Mouse (Mus musculus): ENCODE results near the gene S100a5. TPM values are rescaled to one million over a fixed set of nuclear protein-coding genes. Genes with fewer than 3 reads are reported as not detected.

Gene S100a5
- 0.43 TPM for polyA plus RNA-seq (2012; fragmentation: generic; extraction: Trizol)
- long read RNA-seq, experiment 1, result 0 reads
- long read RNA-seq, experiment 2, result 0 reads

- Histone ChIP-seq H3ac (ENCODE audit: control insufficient read depth, insufficient read length, low read depth) (no peak within 1 kb of the TSS), H3K4me3 (ENCODE audit: insufficient read depth, poor library complexity, severe bottlenecking) (no peak within 1 kb of the TSS), H3K27me3 (ENCODE audit: control insufficient read depth, insufficient read depth, insufficient read length) (no peaks in the 10 kb centered on the region), H3K79me3 (ENCODE audit: low read depth) (peaks cover 29% of the 10 kb centered on the region), H3K36me3 (ENCODE audit: control insufficient read depth, insufficient read depth) (peaks cover 23% of the 10 kb centered on the region), H3K79me2 (ENCODE audit: control insufficient read depth, insufficient read depth) (peaks cover 38% of the 10 kb centered on the region)
- TF ChIP-seq MYOG (IDR thresholded peaks at IDR 0.05; ENCODE audit: control insufficient read depth, extremely low read depth, insufficient read length) (no peak), USF1 (IDR thresholded peaks at IDR 0.05; ENCODE audit: low read depth) (no peak), FOSL1 (IDR thresholded peaks at IDR 0.05; ENCODE audit: insufficient read depth, low read length, poor library complexity, severe bottlenecking) (no peak), CEBPB (IDR thresholded peaks at IDR 0.05; ENCODE audit: low read depth) (no peak), MAX (IDR thresholded peaks at IDR 0.05) (no peak), MYOD1 (IDR thresholded peaks at IDR 0.05; ENCODE audit: control insufficient read depth, insufficient read length, low read depth) (no peak), CTCF (IDR thresholded peaks at IDR 0.05; ENCODE audit: control insufficient read depth, insufficient read depth, insufficient read length) (no peak)
Observed at GRCm38 (mm10) chr3:90608223-90608622, at the start of gene S100a5. Gene S100a5 (plus strand): TSS chr3:90608523.

GRCm38 (mm10) chr3:90560008-90560628, 48.2 kb upstream of the S100a5 start, which contains the start of gene S100a3:
Gene S100a3 (plus strand): TSS chr3:90560578.
- H3K79me3 ChIP-seq (ENCODE audit: low read depth), result no peaks in the 10 kb centered on the region
- H3K4me3 ChIP-seq (ENCODE audit: insufficient read depth, poor library complexity, severe bottlenecking), result no peak within 1 kb of the TSS
- no peaks in the 10 kb centered on the region for H3K79me2 ChIP-seq (ENCODE audit: control insufficient read depth, insufficient read depth)
- no peaks in the 10 kb centered on the region for H3K27me3 ChIP-seq (ENCODE audit: control insufficient read depth, insufficient read depth, insufficient read length)
- TF ChIP-seq MAX (IDR thresholded peaks at IDR 0.05) (no peak), MYOG (IDR thresholded peaks at IDR 0.05; ENCODE audit: control insufficient read depth, extremely low read depth, insufficient read length) (no peak), CEBPB (IDR thresholded peaks at IDR 0.05; ENCODE audit: low read depth) (no peak), USF1 (IDR thresholded peaks at IDR 0.05; ENCODE audit: low read depth) (no peak), MYOD1 (IDR thresholded peaks at IDR 0.05; ENCODE audit: control insufficient read depth, insufficient read length, low read depth) (no peak), FOSL1 (IDR thresholded peaks at IDR 0.05; ENCODE audit: insufficient read depth, low read length, poor library complexity, severe bottlenecking) (no peak), CTCF (IDR thresholded peaks at IDR 0.05; ENCODE audit: control insufficient read depth, insufficient read depth, insufficient read length) (no peak)
- H3ac ChIP-seq (ENCODE audit: control insufficient read depth, insufficient read length, low read depth), result no peak within 1 kb of the TSS
- no peaks in the 10 kb centered on the region for H3K36me3 ChIP-seq (ENCODE audit: control insufficient read depth, insufficient read depth)

- peak; percentile 2 for TF ChIP-seq FOSL1 (IDR thresholded peaks at IDR 0.05; ENCODE audit: insufficient read depth, low read length, poor library complexity, severe bottlenecking)
- no peak for TF ChIP-seq USF1 (IDR thresholded peaks at IDR 0.05; ENCODE audit: low read depth)
- TF ChIP-seq MYOG (IDR thresholded peaks at IDR 0.05; ENCODE audit: control insufficient read depth, extremely low read depth, insufficient read length), result no peak
- peak; percentile 8 for TF ChIP-seq MAX (IDR thresholded peaks at IDR 0.05)
- no peak for TF ChIP-seq CTCF (IDR thresholded peaks at IDR 0.05; ENCODE audit: control insufficient read depth, insufficient read depth, insufficient read length)
- no peak for TF ChIP-seq CEBPB (IDR thresholded peaks at IDR 0.05; ENCODE audit: low read depth)
- no peak for TF ChIP-seq MYOD1 (IDR thresholded peaks at IDR 0.05; ENCODE audit: control insufficient read depth, insufficient read length, low read depth)
- no peak overlapping the region for H3ac ChIP-seq (ENCODE audit: control insufficient read depth, insufficient read length, low read depth)
- no peaks in the 10 kb centered on the region for H3K36me3 ChIP-seq (ENCODE audit: control insufficient read depth, insufficient read depth)
- H3K27me3 ChIP-seq (ENCODE audit: control insufficient read depth, insufficient read depth, insufficient read length), result no peaks in the 10 kb centered on the region
- H3K4me3 ChIP-seq (ENCODE audit: insufficient read depth, poor library complexity, severe bottlenecking), result no peak overlapping the region
- H3K79me3 ChIP-seq (ENCODE audit: low read depth), result no peaks in the 10 kb centered on the region
- H3K79me2 ChIP-seq (ENCODE audit: control insufficient read depth, insufficient read depth), result no peaks in the 10 kb centered on the region
Observed at GRCm38 (mm10) chr3:90574691-90575090, 33.6 kb upstream of the S100a5 start.

GRCm38 (mm10) chr3:90575320-90575719, 33.0 kb upstream of the S100a5 start:
- TF ChIP-seq CTCF (IDR thresholded peaks at IDR 0.05; ENCODE audit: control insufficient read depth, insufficient read depth, insufficient read length), result no peak
- TF ChIP-seq CEBPB (IDR thresholded peaks at IDR 0.05; ENCODE audit: low read depth), result peak; percentile 82
- TF ChIP-seq MYOG (IDR thresholded peaks at IDR 0.05; ENCODE audit: control insufficient read depth, extremely low read depth, insufficient read length), result no peak
- TF ChIP-seq MAX (IDR thresholded peaks at IDR 0.05), result no peak
- TF ChIP-seq FOSL1 (IDR thresholded peaks at IDR 0.05; ENCODE audit: insufficient read depth, low read length, poor library complexity, severe bottlenecking), result no peak
- TF ChIP-seq USF1 (IDR thresholded peaks at IDR 0.05; ENCODE audit: low read depth), result no peak
- no peaks in the 10 kb centered on the region for H3K79me2 ChIP-seq (ENCODE audit: control insufficient read depth, insufficient read depth)
- no peak overlapping the region for H3ac ChIP-seq (ENCODE audit: control insufficient read depth, insufficient read length, low read depth)
- no peaks in the 10 kb centered on the region for H3K27me3 ChIP-seq (ENCODE audit: control insufficient read depth, insufficient read depth, insufficient read length)
- H3K36me3 ChIP-seq (ENCODE audit: control insufficient read depth, insufficient read depth), result no peaks in the 10 kb centered on the region
- no peaks in the 10 kb centered on the region for H3K79me3 ChIP-seq (ENCODE audit: low read depth)
- no peak overlapping the region for H3K4me3 ChIP-seq (ENCODE audit: insufficient read depth, poor library complexity, severe bottlenecking)

GRCm38 (mm10) chr3:90576351-90577001, 31.8 kb upstream of the S100a5 start:
- Histone ChIP-seq H3ac (ENCODE audit: control insufficient read depth, insufficient read length, low read depth) (no peak overlapping the region), H3K79me3 (ENCODE audit: low read depth) (no peaks in the 10 kb centered on the region), H3K36me3 (ENCODE audit: control insufficient read depth, insufficient read depth) (no peaks in the 10 kb centered on the region), H3K79me2 (ENCODE audit: control insufficient read depth, insufficient read depth) (no peaks in the 10 kb centered on the region), H3K4me3 (ENCODE audit: insufficient read depth, poor library complexity, severe bottlenecking) (no peak overlapping the region), H3K27me3 (ENCODE audit: control insufficient read depth, insufficient read depth, insufficient read length) (no peaks in the 10 kb centered on the region)
- TF ChIP-seq MAX (IDR thresholded peaks at IDR 0.05), result peak; percentile 91
- TF ChIP-seq FOSL1 (IDR thresholded peaks at IDR 0.05; ENCODE audit: insufficient read depth, low read length, poor library complexity, severe bottlenecking), result no peak
- peak; percentile 48 for TF ChIP-seq USF1 (IDR thresholded peaks at IDR 0.05; ENCODE audit: low read depth)
- TF ChIP-seq MYOD1 (IDR thresholded peaks at IDR 0.05; ENCODE audit: control insufficient read depth, insufficient read length, low read depth), result peak; percentile 52
- TF ChIP-seq CTCF (IDR thresholded peaks at IDR 0.05; ENCODE audit: control insufficient read depth, insufficient read depth, insufficient read length), result no peak
